Mouse (Mus musculus) CH12.LX (cell line): ENCODE results near the gene Taf4. TPM values are rescaled to one million over a fixed set of nuclear protein-coding genes. Genes with fewer than 3 reads are reported as not detected.

Experiments
- DNase-seq: peaks from one replicate; pipeline ENCODE4 v3.0.0-alpha.2; 2013; ENCODE audit errors: extremely low read depth
- H3K27ac ChIP-seq: 2 replicates; pipeline ENCODE4 v1.5.1; 2012; ENCODE audit warnings: low read depth, mild to moderate bottlenecking, control low read depth, moderate library complexity; ENCODE audit not compliant: insufficient read depth
- H3K27me3 ChIP-seq: replicated peaks from 2 replicates; pipeline ENCODE3; 2012; ENCODE audit warnings: inconsistent platforms
- H3K36me3 ChIP-seq, 2 experiments: replicated peaks in 1 of 2; 2 replicates each; pipeline versions ENCODE3 to v1.6.1; 2012; ENCODE audit warnings: inconsistent platforms in 1 of 2, low read length in 1 of 2, mild to moderate bottlenecking in 1 of 2, mixed read lengths in 1 of 2, moderate library complexity in 1 of 2; ENCODE audit not compliant: control insufficient read depth in 1 of 2, insufficient read depth in 1 of 2
- H3K4me1 ChIP-seq, 2 experiments: 2 replicates each; pipeline ENCODE4 v1.6.1; 2012; ENCODE audit warnings: inconsistent platforms in 1 of 2, moderate library complexity in 1 of 2; ENCODE audit not compliant: insufficient read depth in 2 of 2, control insufficient read depth in 1 of 2
- H3K4me2 ChIP-seq: 2 replicates; pipeline ENCODE4 v1.6.1; 2012; ENCODE audit warnings: low read depth, mild to moderate bottlenecking, control low read depth; ENCODE audit not compliant: poor library complexity, insufficient read depth, severe bottlenecking
- H3K4me3 ChIP-seq, 3 experiments: fragments of 150-350 bp in 1 of 3; sonication (generic) in 1 of 3; replicated peaks in 1 of 3; 2 replicates each; pipeline versions ENCODE3 to v1.5.1; 2011 to 2012; ENCODE audit warnings: low read depth in 2 of 3, low read length in 2 of 3, mild to moderate bottlenecking in 2 of 3, moderate library complexity in 2 of 3, control low read depth in 1 of 3, improper control_type of control experiment in 1 of 3, inconsistent platforms in 1 of 3, mixed read lengths in 1 of 3; ENCODE audit not compliant: poor library complexity in 1 of 3
- H3K79me2 ChIP-seq: replicated peaks from 2 replicates; pipeline ENCODE4 v1.6.1; 2012; ENCODE audit warnings: mild to moderate bottlenecking, moderate library complexity; ENCODE audit not compliant: control insufficient read depth, poor library complexity, insufficient read depth, severe bottlenecking; ENCODE audit errors: extremely low read depth
- H3K9ac ChIP-seq: 2 replicates; pipeline ENCODE4 v1.6.1; 2012; ENCODE audit warnings: low read depth, mild to moderate bottlenecking, control low read depth, moderate library complexity; ENCODE audit not compliant: insufficient read depth
- H3K9me3 ChIP-seq: replicated peaks from 2 replicates; pipeline ENCODE3; 2012; ENCODE audit warnings: low read length, inconsistent platforms, mixed read lengths
- CHD1 ChIP-seq: IDR thresholded peaks from 2 replicates; pipeline ENCODE4 v1.6.1; 2012; ENCODE audit warnings: low read depth, low read length, improper control_type of control experiment, inconsistent platforms
- CTCF ChIP-seq, 2 experiments: IDR thresholded peaks in 1 of 2; conservative IDR thresholded peaks in 1 of 2; 2 replicates each; pipeline ENCODE4 v1.5.1; 2011 to 2012; ENCODE audit warnings: low read depth in 2 of 2, low read length in 2 of 2, improper control_type of control experiment in 1 of 2, inconsistent platforms in 1 of 2, mild to moderate bottlenecking in 1 of 2, moderate library complexity in 1 of 2
- E2F4 ChIP-seq: IDR thresholded peaks from 2 replicates; pipeline ENCODE4 v1.6.1; 2011; ENCODE audit warnings: low read depth, low read length, improper control_type of control experiment; ENCODE audit not compliant: insufficient replicate concordance
- ELF1 ChIP-seq: IDR thresholded peaks from 2 replicates; pipeline ENCODE4 v1.6.1; 2014; ENCODE audit warnings: low read depth, mild to moderate bottlenecking, inconsistent platforms, low read length, improper control_type of control experiment
- EP300 ChIP-seq: IDR thresholded peaks from 2 replicates; pipeline ENCODE4 v1.6.1; 2011; ENCODE audit warnings: low read length, improper control_type of control experiment
- ETS1 ChIP-seq: conservative IDR thresholded peaks from 2 replicates; pipeline ENCODE4 v1.6.1; 2012; ENCODE audit warnings: low read depth, mild to moderate bottlenecking, inconsistent platforms, low read length, improper control_type of control experiment, moderate library complexity
- HCFC1 ChIP-seq: IDR thresholded peaks from 2 replicates; pipeline ENCODE4 v1.6.1; 2012; ENCODE audit warnings: low read depth, mild to moderate bottlenecking, inconsistent platforms, low read length, improper control_type of control experiment
- IRF4 ChIP-seq: IDR thresholded peaks from 2 replicates; pipeline ENCODE4 v1.6.1; 2014; ENCODE audit warnings: low read depth, mild to moderate bottlenecking, inconsistent platforms, low read length, improper control_type of control experiment
- MAFK ChIP-seq: IDR thresholded peaks from 2 replicates; pipeline ENCODE4 v1.6.1; 2011; ENCODE audit warnings: low read length, improper control_type of control experiment; ENCODE audit not compliant: insufficient replicate concordance
- MXI1 ChIP-seq: IDR thresholded peaks from 2 replicates; pipeline ENCODE4 v1.6.1; 2011; ENCODE audit warnings: mild to moderate bottlenecking, low read depth, low read length, improper control_type of control experiment
- NELFE ChIP-seq: IDR thresholded peaks from 2 replicates; pipeline ENCODE4 v1.6.1; 2011; ENCODE audit warnings: low read depth, low read length, improper control_type of control experiment
- NRF1 ChIP-seq: IDR thresholded peaks from 2 replicates; pipeline ENCODE4 v1.6.1; 2014; ENCODE audit warnings: low read depth, mild to moderate bottlenecking, inconsistent platforms, low read length, improper control_type of control experiment, moderate library complexity
- PAX5 ChIP-seq: IDR thresholded peaks from 2 replicates; pipeline ENCODE4 v1.6.1; 2012; ENCODE audit warnings: low read length, inconsistent platforms, mixed read lengths
- POLR2AphosphoS2 ChIP-seq: IDR thresholded peaks from 2 replicates; pipeline ENCODE4 v1.6.1; 2011; ENCODE audit warnings: low read depth, low read length, improper control_type of control experiment
- RAD21 ChIP-seq: IDR thresholded peaks from 2 replicates; pipeline ENCODE4 v1.6.1; 2011; ENCODE audit warnings: low read depth, mild to moderate bottlenecking, low read length, improper control_type of control experiment, moderate library complexity
- SIN3A ChIP-seq: IDR thresholded peaks from 2 replicates; pipeline ENCODE4 v1.6.1; 2012; ENCODE audit warnings: low read length, improper control_type of control experiment, inconsistent platforms
- TBP ChIP-seq: conservative IDR thresholded peaks from 2 replicates; pipeline ENCODE4 v1.6.1; 2011; ENCODE audit warnings: low read depth, low read length, improper control_type of control experiment
- USF1 ChIP-seq: IDR thresholded peaks from 2 replicates; pipeline ENCODE4 v1.6.1; 2014; ENCODE audit warnings: low read depth, mild to moderate bottlenecking, inconsistent platforms, low read length, improper control_type of control experiment
- USF2 ChIP-seq: conservative IDR thresholded peaks from 2 replicates; pipeline ENCODE4 v1.6.1; 2011; ENCODE audit warnings: low read depth, low read length, improper control_type of control experiment
- ZC3H11A ChIP-seq: IDR thresholded peaks from 2 replicates; pipeline ENCODE4 v1.6.1; 2012; ENCODE audit warnings: low read depth, mild to moderate bottlenecking, inconsistent platforms, low read length, improper control_type of control experiment
- ZMIZ1 ChIP-seq: IDR thresholded peaks from 2 replicates; pipeline ENCODE4 v1.6.1; 2012; ENCODE audit warnings: low read depth, mild to moderate bottlenecking, inconsistent platforms, low read length, improper control_type of control experiment
- ZNF384 ChIP-seq: IDR thresholded peaks from 2 replicates; pipeline ENCODE4 v1.6.1; 2012; ENCODE audit warnings: low read depth, low read length, improper control_type of control experiment, inconsistent platforms
- dilution Hi-C: fragments of 300-500 bp; cut with MboI; formaldehyde crosslinking; loops from 2 replicates; pipeline ENCODE4 v1.14.3; 2020; ENCODE audit warnings: low sequenced_read_pairs; ENCODE audit not compliant: extremely low pct_unique_long_range_greater_than_20kb, extremely low pct_ligation_motif_present
- in situ Hi-C: fragments of 300-500 bp; cut with MboI; formaldehyde crosslinking; loops from 3 replicates; pipeline ENCODE4 v1.14.3; 2019; ENCODE audit warnings: low sequenced_read_pairs, low pct_ligation_motif_present, low pct_unique_long_range_greater_than_20kb, mixed read lengths
- polyA plus RNA-seq: library from polyadenylated mRNA; unstranded; fragments of >175 nt; gene quantifications from 2 replicates; pipeline ENCODE4 v1.2.1, GENCODE M21; 2012; ENCODE audit warnings: low read depth; ENCODE audit not compliant: insufficient read length
- total RNA-seq, 2 experiments: library from RNA; depleted of rRNA; stranded (reverse); fragments of 300-350 nt in 1 of 2; fragments of >200 nt in 1 of 2; gene quantifications; 2 replicates each; pipeline ENCODE4 v1.2.3; 2012 to 2014

Gene Taf4
- total and polyA plus RNA-seq, 3 experiments: 3.0 to 14.5 (median 5.5) TPM

DNA sequence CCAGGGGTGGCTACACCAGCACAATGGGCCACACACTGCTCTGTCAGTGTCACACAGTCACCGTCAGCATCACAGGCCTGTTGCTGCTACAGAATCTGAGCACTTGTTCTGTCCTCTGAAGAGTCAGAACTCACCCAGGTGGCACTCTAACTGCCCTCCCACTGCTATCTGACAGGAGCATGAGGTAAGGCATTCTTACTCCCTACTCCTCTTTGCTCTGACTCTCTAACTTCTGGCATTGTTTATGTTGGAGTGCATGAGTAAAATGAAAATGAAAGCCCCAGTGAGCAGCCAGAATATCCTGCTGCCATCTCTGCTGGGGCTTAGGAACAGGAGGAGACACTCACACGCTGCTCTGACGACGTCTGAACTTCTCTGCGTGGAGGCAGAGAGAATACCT lies 28.8 kb downstream of the Taf4 start:
- dilution Hi-C loops: no loop called here
- Histone ChIP-seq H3K9me3 (no peaks in the 10 kb centered on the region), H3K36me3 (peaks cover 0 to 7% of the 10 kb centered on the region in 2 experiments), H3K4me1 (peaks cover 0 to 38% of the 10 kb centered on the region in 2 experiments; a peak in 2 of 4 replicates), H3K27me3 (no peaks in the 10 kb centered on the region), H3K4me2 (no peak overlapping the region), H3K27ac (no peak overlapping the region), H3K79me2 (peaks cover 12% of the 10 kb centered on the region), H3K9ac (no peak overlapping the region), H3K4me3 (no peak overlapping the region)
- in situ Hi-C loops: no loop called here
- no peak for DNase-seq
- no peak for TF ChIP-seq POLR2AphosphoS2
- no peak for TF ChIP-seq SIN3A
- no peak for TF ChIP-seq MAFK
- TF ChIP-seq HCFC1: no peak
- no peak for TF ChIP-seq CTCF (conservative IDR thresholded peaks at IDR 0.05 in 1 of 2, IDR thresholded peaks at IDR 0.05 in 1 of 2; ENCODE audit: low read depth in 2 of 2, low read length in 2 of 2)
- no peak for TF ChIP-seq ZMIZ1
- TF ChIP-seq NELFE: no peak
- no peak for TF ChIP-seq ETS1
- no peak for TF ChIP-seq PAX5
- TF ChIP-seq EP300: no peak
- no peak for TF ChIP-seq ZNF384
- TF ChIP-seq NRF1: no peak

DNA sequence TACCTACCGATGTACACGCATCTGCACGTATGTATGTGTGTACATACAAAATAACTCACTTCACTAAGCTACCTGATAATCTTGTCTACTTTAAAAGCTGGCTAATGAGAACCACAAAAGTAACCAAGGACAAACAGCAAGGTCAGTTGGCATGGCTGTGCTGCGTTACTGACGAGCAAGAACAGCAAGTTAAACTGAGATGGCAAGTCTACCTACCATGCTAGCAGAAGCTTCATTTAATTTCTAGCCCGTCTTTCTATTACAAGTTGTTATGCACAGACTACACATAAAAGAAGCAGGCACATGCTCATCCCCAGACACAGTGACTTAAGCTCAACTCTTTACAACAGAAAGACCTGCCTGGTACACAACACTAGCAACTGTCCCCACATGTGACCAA lies 29.9 kb downstream of the Taf4 start:
- dilution Hi-C loops: no loop called here
- TF ChIP-seq USF2 (no peak), CHD1 (no peak), ZC3H11A (no peak), NELFE (no peak), ETS1 (no peak), SIN3A (no peak), IRF4 (no peak), USF1 (no peak), POLR2AphosphoS2 (no peak), NRF1 (no peak), E2F4 (no peak), HCFC1 (no peak), TBP (no peak), MXI1 (no peak), EP300 (no peak), PAX5 (no peak), ELF1 (no peak), RAD21 (no peak)
- Histone ChIP-seq H3K27ac (no peak overlapping the region), H3K79me2 (peaks cover 16% of the 10 kb centered on the region), H3K9ac (no peak overlapping the region), H3K4me3 (no peak overlapping the region), H3K9me3 (no peaks in the 10 kb centered on the region), H3K4me2 (no peak overlapping the region), H3K4me1 (peaks cover 0 to 31% of the 10 kb centered on the region in 2 experiments; a peak in 2 of 4 replicates), H3K27me3 (no peaks in the 10 kb centered on the region), H3K36me3 (peaks cover 0 to 7% of the 10 kb centered on the region in 2 experiments)
- DNase-seq: no peak
- in situ Hi-C loops: no loop called here
